Mouse (Mus musculus): ENCODE measurements around the gene Resf1.
"Not testable (repeated sequence)": the region's sequence is repeated elsewhere in the genome, so short reads cannot be mapped to it uniquely, and the experiment has no call there.

Resf1 gene

DNA sequence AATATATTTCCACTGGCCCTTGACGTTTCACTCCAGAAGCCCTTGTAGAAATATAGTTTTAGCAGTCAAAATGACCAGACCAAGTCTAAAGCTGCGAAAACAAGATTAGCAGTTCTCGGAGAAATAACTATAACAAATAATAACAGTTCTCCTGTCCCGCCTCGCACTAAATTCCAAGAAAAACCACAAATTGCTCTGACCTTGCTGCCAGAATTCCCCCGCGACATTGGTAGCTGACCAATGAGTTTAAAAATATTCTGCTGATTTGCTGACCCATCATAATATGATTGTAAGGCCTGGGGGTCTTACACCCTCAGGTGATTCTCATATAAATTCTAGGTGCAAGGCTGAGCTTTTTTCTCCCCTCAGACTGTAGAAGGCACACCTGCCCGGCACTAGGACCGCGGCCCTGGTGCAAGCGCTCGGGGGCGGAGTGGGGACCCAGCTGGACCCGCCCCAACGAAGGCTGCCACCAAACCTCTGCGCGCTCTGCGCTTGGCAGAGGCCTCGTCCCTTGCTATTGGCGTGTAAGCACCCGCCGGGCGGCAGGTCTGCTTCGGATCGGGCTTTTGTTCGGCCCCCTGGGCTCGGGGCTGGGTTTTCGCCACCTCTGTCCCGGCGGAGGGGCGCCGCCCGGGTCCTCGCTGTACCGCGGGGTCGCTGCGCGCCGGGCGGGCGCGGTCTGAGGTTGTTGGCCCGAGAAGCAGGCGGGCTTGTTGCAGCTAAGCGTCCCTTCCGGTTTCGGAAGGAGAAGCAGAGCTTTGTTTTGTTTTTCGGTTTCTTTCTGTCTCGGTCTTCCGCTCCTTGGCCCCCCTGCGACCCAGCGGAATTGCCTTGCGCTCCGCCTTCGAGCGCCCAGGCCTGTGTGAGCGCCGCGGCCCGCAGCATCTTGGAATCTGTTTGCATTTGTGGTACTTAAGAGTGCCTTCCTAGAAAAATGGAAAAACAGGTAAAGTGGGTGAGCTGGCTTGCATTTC is at the start of gene Resf1:
TSS of gene Resf1 (plus strand) at position 459 of the 977 bp plus-strand sequence.
- DNase-seq: peak; percentile 91

DNA sequence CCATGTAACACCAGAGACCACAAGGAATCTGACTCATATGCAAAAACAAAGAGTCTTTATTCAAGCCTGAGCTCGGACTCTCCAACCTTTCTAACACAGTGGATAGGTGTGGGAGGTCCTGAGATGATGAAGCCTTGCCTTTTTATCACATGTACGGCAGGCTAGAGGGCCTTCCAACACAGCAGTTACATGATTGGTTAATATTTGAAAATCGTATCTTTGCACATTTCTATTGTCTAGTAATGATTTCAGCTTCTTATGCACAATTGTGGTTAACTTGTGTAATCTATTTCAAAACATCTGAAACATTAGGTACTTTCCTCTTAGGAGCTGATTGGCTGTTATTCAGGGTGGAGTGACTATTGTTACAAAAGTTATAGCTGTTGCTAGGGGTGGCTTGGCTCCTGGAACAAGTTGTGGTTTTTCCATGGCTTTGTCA is 48.4 kb upstream of the Resf1 start:
- no peak for DNase-seq

DNA sequence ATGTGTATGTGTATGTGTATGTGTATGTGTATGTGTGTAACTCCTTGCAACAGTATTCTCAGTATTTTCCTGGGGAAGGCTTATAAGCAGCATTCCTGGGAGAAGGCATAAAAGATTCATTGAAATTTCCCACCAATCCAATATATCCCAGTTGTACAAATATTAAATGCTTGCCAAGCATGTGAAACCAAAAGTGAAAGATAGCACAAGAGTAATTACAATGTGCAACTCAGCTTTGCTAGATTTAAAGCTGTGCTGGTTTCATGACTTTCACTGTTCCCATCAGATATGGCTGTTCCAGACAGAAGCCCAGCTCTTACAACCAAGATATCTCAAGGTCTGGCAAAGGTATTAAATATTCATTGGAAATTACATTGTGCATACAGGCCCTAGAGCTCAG is 41.3 kb upstream of the Resf1 start:
- no peak for DNase-seq

DNA sequence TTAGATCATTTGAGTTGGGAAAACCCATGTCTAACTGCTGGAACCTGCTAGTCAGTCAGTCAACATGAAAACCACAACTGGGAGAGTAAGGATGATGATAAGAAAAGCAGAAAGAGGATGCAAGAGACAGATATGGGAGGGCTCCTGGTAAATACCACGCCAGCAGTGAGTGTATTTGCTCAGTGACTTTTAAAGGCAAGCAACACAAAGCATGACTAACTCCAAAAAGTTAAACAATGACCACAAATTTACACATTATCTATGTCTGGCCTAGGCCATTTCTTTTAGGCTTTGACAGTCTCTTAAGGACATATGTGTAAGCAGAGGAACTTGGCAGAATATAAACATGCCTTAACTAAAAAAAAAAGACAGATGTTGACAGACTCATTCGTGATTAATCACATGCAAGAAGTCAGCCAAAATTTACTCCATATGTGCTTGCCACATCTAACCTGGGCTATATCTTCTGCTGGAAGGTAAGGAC is 30.9 kb upstream of the Resf1 start:
- no peak for DNase-seq

DNA sequence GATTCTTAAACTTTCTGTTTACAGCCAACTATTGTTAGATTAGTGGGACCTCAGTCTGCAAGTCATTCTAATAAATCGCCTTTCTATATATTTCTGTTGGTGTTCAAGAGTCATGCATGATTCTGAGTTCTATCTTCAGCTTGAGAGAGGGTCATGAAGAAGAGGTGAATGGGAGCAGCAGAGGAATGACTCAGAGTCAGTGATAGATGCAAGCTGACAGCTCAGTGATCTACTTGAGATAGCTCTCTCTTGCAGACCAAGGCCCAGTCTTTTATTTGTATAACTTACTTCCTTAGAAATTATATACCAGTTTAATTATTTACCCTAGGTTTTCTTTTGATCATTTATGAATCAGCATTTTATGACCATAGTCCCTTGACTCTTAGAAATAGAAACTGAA is 30.3 kb upstream of the Resf1 start:
- no peak for DNase-seq

DNA sequence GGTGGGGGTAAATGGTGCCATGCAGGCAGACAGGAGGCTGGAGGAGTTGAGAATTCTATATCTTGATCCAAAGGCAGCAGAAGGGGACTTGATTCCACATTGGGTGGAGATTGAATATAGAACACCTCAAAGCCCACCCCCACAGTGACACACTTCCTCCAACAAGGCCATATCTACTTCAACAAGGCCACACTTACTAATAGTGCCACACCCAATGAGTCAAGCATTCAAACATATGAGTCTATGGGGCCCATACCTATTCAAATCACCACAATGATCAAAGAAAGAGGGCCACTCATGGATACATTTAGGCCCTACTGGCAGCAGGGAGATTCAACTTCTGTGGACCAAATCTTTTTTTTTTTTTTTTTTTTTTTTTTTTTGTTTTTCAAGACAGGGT is 28.7 kb upstream of the Resf1 start:
- no peak for DNase-seq

DNA sequence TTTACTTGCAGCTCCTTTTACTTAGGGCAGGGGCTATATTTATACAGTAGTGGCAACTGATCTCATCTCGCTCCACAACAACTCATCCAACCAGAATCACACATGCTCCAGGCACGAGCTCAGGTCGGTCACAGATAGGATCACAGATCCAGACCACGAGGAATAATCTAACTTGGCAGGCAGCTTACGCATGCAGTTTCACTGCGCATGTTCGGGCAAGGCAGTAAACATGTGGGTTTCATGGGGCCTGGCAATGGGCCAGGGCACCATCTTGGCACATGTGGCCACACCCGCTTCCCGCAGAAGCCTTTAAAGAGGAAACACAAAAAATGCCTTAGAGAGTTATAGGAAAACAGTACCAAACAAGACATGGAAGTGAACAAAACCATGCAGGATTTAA is 21.0 kb upstream of the Resf1 start:
- not testable (repeated sequence) for DNase-seq

DNA sequence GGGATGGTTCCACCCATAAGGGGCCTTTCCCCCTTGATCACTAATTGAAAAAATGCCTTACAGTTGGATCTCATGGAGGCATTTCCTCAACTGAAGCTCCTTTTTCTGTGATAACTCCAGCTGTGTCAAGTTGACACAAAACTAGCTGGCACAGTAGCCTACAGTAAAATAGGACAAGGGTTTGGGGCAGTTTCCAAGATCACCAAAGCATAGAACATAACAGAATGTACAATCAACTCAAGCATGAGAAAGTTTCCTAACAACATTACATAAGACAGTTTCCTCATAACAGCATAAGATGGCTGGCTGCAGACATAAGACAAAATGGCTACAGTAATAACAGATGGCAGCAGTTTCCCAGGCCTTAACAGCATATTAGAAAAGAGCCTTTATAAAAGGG is 6.0 kb upstream of the Resf1 start:
- not testable (repeated sequence) for DNase-seq

DNA sequence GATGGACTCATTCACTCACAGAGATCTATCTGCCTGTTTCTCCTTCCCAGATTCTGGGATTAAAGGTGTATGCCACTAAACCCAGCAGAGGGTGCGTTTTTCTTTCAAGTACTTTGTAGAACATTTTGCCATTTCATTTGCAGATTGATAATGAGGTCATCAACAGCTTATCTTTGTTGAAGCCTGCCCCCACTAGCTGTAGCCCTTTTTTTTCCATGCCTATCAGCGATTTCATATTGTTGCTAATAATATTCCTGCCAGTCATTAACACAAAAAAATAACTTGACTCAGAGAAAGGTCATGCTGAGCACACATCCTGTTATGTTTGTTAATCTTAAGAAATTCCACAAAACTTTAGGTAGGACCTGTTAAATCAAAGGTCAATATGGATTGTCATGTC is 2.1 kb upstream of the Resf1 start:
- no peak for DNase-seq

DNA sequence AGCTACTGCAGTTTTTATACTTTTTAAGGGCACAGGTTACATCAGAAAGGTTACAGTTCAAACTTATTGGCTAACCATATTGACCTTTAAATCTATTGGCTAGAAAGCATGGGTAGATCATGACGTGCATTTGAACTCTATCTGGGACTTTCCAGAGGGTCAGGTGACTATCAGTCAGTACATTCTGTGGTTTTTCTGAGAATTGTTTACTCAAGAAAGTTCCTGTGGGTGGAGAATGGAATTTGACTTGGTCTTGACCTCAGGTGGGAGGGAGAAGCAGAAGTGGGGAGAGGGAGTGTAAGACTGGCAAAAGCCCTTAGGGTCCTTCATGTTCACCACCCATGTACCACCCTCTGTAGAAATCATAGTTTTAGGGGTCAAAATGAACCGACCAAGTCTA is 1.4 kb upstream of the Resf1 start:
- no peak for DNase-seq

DNA sequence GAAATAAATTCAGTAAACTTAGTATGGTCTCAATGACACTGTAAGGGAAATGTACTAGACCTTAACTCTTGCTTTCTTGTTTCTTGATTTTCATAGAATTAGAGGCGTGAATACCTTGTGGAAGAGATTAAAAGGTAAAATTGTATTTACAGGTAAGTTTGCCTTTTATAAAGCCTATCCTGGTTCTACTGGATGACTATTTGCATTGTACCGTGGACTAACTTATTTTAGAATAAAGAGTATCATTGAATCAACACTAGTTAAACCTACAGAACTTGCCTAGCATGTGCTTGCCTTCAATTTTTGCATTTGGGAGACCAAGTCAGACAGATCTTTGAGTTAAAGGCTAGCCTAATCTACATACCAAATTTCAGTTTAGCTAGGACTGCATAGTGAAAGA is 1.0 kb downstream of the Resf1 start:
- DNase-seq: no peak

DNA sequence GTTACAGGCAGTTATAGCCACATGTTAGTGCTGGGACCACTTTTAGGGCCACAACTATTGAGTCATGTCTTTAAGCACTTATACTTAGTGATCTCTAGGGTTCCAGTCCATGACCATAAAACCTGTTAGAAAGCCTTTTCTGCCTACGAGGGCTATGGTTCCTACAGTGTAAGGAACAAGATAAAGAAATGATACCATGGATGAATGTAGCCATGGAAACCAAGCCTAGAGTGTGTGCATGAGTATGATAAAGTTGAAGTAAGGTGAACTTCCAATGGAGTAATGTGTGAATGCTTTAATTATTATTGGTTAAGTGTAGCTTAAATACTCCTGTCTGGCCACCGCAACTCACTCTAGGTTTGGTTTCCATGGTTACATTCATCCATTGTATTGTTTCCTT is 1.8 kb downstream of the Resf1 start:
- no peak for DNase-seq

DNA sequence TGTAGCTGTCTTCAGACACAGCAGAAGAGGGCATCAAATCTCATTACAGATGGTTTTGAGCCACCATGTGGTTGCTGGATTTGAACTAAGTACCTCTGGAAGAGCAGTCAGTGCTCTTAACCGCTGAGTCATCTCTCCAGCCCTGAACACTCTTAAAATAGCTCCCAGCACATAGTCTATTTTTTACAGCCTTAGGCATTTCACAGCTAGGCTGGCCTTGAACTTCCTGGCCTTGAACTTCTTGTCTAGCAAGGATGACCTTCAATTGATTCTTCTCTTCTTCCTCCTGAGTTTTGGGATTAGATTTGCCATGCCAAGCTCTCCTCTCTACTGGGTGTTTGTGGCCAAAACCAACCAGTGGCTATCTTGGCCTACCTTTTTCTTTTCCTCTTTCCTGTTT is 2.6 kb downstream of the Resf1 start:
- no peak for DNase-seq

DNA sequence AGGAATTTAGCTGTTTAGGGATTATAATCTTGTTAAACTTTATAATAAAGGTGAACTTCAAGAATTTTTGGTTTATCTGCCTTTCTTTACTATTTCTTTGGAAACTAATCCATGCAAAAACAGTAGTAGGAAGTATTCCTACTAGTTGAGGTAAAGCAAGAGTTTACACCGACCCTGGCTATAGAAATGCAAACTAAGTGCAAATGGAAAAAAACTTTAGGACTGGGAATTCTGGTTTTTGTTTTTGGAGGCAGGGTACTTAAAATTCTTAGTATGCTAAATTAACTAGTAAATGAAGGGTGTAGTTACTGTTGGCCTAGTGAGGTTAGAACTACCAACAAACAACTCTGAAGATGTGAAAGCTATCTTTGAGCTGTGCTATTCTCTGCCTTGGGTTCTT is 3.0 kb downstream of the Resf1 start:
- no peak for DNase-seq

DNA sequence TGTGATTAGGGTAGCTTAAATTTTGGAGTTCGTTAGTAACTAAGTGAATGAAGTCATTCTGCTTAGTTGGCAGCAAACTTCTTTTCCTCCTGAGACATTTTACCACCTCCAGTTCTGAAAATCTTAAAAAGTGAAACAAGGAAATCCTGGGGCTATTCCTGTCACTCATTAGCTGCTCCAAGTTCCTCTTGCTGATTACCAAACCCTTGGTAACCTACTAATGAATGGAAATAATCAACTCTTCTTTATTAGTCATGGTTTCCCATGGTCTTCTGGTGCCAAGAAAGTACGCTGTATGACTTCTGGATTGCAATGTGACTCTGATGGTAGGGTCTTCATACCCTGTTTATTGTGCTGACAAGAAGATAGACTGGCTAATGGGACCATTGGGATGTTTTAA is 5.7 kb downstream of the Resf1 start:
- no peak for DNase-seq

DNA sequence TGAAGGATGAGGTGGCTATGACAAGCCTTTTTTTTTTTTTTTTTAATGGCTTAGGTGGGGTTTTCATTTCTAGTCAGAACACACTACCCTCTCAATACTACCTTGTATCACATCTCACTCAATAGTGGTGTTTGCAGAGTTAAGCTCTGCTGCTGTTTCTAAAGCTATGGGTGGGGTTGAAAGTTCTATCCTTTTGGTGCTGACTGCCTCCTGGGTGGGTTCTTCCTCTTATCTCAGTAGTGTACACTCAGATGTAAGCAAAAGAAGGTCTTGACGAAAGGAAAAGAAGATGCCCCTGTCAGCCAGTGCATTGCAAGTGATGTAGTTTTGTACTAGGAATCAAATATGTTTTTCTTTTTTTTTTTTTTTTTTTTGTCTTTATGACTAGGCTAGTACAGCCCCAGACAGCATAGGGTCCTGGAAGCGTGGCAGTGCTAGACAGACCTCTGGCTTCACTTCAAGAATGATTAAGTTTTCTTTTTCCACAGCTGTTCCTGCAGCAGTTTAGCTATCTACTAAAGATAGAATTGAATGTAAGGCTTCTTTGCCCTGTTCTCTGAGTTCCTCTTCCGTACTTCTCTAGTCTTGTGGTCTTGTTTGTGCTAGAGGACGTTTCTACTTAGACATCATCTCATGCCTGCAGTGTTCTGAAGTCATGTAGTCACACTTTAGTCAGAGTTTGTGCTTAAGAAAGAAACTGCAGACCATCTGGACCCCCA is 14.5 kb downstream of the Resf1 start:
- no peak for DNase-seq

DNA sequence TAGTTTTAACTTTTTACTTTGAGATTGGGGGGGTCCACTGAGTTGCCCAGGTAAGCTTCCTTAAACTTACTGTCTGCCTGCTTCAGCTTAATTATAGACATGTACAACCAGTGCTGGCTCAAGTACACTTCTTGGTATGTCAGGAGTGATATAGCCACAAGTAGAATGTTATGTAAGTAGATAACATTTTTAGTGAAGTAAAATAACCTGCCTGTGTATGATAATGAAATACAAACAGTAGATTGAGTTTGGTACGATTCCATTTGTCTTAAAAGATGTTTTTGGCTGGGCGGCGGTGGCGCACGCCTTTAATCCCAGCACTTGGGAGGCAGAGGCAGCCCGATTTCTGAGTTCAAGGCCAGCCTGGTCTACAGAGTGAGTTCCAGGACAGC is 15.0 kb downstream of the Resf1 start:
- DNase-seq: no peak

DNA sequence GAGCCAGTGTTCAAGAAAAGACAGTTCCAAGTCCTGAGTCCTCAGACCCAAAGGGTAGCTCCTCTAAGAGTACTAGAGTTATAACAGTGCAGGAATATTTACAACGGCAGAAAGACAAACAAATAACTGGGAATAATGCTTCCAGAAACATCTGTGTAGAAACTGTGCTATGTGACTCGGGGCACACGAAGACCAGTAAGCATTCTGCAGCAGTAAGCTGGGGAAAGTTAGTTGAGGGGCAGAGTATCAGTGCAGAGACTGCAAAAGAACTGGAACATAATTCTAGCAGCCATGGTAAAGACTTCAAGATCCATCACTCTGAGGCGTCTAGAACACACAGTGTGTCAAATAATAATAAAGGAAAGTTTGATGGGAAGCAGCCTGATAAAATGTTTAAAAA is 19.9 kb downstream of the Resf1 start:
- no peak for DNase-seq

DNA sequence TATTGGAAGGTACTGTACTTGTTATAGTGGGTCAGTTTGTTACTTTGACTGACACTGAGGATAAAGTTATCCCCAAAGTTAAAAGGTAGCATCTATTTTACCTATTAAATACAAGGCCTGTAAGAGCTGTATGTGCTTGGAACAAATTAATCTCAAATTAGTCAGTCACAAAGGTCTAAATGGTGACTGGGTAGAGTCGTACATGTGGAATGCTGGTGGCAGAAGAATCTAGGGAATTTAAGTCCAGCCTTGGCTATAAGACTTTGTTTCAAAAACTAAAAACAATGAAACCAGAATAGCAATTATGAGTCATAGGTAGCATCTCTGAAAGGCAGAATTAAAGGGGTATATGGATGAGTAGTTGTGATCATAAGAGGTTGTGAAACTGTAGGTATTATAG is 21.1 kb downstream of the Resf1 start:
- no peak for DNase-seq

DNA sequence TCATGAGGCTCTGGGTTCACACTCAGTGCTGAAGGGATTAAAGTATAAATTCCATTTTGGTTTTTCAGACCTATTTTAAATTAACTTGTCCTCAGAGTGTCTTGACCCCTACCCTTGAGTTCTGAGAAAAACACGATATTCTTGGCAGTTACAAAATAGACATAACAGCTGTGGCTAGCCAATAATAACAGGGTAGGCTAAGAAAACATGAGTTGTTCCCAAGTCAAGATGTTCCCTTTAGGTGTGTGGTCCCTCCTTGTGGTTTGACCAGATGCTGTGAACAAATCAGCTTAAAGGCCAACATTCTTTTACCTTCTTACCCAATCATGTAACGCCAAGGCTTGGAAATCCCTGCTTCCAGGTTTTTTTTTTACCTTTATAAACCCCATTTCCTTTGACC is 23.8 kb downstream of the Resf1 start:
- DNase-seq: no peak

DNA sequence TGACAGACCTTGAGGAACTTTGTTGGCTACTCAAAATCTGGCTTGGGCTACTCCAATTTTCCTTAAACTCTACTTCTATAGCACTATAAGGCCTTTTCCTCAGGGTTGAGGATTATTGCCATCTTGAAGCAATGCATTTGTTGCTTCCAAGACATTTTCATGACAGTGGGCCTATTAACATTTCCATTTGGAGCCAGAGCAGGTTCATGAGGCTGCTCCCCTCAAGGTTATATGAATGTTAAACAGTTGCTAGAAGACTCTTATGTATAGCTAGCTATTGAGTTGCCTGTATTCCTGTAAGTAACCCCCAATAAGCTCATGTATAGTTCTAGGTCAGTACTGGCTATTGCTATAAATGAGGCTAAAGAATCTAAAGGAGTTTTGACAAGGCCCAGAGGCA is 28.8 kb downstream of the Resf1 start:
- no peak for DNase-seq

DNA sequence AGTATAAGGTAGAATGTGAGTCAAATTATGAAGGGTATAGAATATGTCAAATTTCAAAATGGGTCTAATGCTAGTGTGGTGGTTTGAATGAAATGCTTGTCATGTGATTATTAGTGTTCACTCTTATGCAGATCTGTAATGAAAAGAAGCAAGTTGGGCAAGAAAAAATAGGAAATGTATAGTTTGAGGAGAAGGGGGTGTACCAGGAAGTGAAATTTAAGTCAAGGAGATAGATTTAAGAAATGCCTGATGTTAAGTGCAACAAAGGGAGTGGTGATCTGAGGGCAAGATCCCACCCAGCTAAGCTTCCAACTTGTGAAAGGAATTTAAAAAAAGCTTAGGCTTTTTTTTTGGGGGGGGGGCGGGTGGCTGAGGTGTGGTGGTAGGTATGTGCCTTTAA is 29.4 kb downstream of the Resf1 start:
- DNase-seq: no peak

DNA sequence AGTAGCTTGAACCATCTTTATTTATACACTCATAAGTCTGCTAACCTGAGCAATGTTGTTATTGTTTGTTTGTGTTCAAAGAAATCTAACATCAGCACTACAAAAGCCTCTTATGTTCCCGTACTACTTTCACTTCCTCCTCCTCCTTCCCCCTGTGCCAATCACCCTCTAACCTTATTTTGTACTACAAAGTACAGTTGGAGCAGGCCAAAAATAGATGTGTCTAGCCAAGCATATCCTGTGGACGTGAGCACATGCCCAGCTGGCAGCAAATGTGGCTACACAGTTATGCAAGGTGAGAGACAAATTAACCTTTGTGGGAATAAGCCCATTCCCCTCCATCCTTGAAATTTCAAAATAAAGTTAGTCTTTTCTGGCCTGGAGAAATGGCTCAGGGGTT is 34.6 kb downstream of the Resf1 start:
- no peak for DNase-seq

DNA sequence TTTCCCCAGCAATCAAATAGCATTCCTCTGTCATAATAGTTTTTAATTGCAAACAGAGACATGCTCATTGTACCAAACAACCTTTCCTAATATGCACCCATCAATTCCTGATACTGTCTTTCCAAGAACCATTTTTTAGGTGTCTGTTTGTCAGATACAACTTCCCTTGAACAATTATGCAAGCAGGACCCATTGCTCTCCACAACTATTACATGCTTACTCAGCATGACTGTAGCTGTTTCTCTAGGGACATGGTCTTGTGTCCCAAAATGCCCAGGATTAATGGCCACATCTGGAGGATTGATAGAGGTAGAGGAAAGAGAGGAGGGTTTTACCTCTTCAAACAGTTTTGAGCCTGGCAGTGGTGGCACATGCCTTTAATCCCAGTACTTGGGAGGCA is 35.2 kb downstream of the Resf1 start:
- DNase-seq: no peak
